Mouse (Mus musculus) midbrain, postnatal 0 days (tissue): ENCODE measurements around the gene Gm43518. TPM values are rescaled to one million over a fixed set of nuclear protein-coding genes. Genes with fewer than 3 reads are reported as not detected.

ENCODE experiments used
- ATAC-seq: fragments of 200-750 bp; cut with Nextera tagmentation; 2 replicates; pipeline ENCODE4 v1.8.0; 2017; ENCODE audit warnings: moderate number of reproducible peaks, mild to moderate bottlenecking, moderate TSS enrichment, moderate library complexity; ENCODE audit not compliant: low FRiP score
- DNase-seq: peaks from one replicate; pipeline ENCODE4 v3.0.0-alpha.2; 2015; ENCODE audit warnings: low spot score
- H3K27ac ChIP-seq: fragments of 300-500 bp; sonication (generic); 2 replicates; pipeline ENCODE4 v1.5.1; 2014; ENCODE audit warnings: low read depth, mild to moderate bottlenecking, low read length, mixed read lengths
- H3K27me3 ChIP-seq: fragments of 300-500 bp; sonication (generic); 2 replicates; pipeline ENCODE4 v1.6.1; 2014; ENCODE audit warnings: low read length, control low read depth, mixed read lengths; ENCODE audit not compliant: insufficient read depth
- H3K36me3 ChIP-seq: fragments of 300-500 bp; sonication (generic); 2 replicates; pipeline ENCODE4 v1.6.1; 2014; ENCODE audit warnings: low read length, control low read depth, mixed read lengths; ENCODE audit not compliant: insufficient read depth
- H3K4me1 ChIP-seq: fragments of 300-500 bp; sonication (generic); 2 replicates; pipeline ENCODE4 v1.6.1; 2014; ENCODE audit warnings: mild to moderate bottlenecking, control low read depth, antibody characterized with exemption, low read length, mixed read lengths; ENCODE audit not compliant: insufficient read depth
- H3K4me2 ChIP-seq: fragments of 300-500 bp; sonication (generic); 2 replicates; pipeline ENCODE4 v1.6.1; 2014; ENCODE audit warnings: low read depth, mild to moderate bottlenecking, low read length, mixed read lengths; ENCODE audit not compliant: poor library complexity, severe bottlenecking
- H3K4me3 ChIP-seq: fragments of 300-500 bp; sonication (generic); 2 replicates; pipeline ENCODE4 v1.5.1; 2014; ENCODE audit warnings: low read depth, mild to moderate bottlenecking, low read length, moderate library complexity
- H3K9ac ChIP-seq: fragments of 300-500 bp; sonication (generic); replicated peaks from 2 replicates; pipeline ENCODE4 v1.6.1; 2014; ENCODE audit warnings: mild to moderate bottlenecking, low read length, moderate library complexity, mixed read lengths; ENCODE audit not compliant: poor library complexity, severe bottlenecking
- H3K9me3 ChIP-seq: fragments of 300-500 bp; sonication (generic); 2 replicates; pipeline ENCODE4 v1.6.1; 2016; ENCODE audit warnings: low read length, control low read depth
- CTCF ChIP-seq: IDR thresholded peaks from 2 replicates; pipeline ENCODE4 v1.5.1; 2016; ENCODE audit warnings: antibody characterized with exemption, mild to moderate bottlenecking
- WGBS: fragments of 180-500 bp; shearing (Covaris S2); extraction: QIAGEN DNeasy Blood & Tissue Kit; methylation state at CpG from one replicate; pipeline ENCODE4 v1.1.7; 2014; 5-methylcytosine and 5-hydroxymethylcytosine counted together
- polyA plus RNA-seq: library from polyadenylated mRNA; unstranded; fragments of >200 nt; fragmentation: Nextera tagmentation; extraction: Ambion mirVana; gene quantifications from 2 replicates; pipeline ENCODE4 v1.2.1, GENCODE M21; 2015
- total RNA-seq: library from RNA; depleted of rRNA; stranded (reverse); fragments of >200 nt; gene quantifications from 2 replicates; pipeline ENCODE4 v1.2.3, GENCODE M21; 2014

The Gm43518 gene
- total and polyA plus RNA-seq, 2 experiments from 2014 or later, result 2.8 TPM; not detected in 1

DNA sequence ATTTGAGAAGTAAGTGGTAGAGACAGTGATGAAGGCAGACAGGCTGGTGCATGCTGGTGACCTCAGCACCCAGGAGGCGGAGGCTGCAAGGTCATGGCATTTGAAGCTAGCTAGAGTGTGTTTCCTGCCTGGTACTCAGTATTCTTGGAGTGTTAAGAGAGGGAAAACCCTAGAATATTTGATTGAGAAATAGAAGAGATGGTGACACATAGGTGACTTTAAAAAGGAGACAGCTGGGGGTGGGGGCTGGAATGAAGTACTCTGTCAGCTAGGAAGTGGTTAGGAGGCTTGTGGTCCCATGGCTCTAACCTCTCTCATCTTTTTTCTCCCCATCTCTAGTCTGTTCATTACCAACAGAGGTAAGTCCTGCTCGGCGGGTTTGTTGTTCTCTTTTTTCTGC lies 12.4 kb upstream of the Gm43518 start:
- no peak for DNase-seq
- no peaks in the 10 kb centered on the region for H3K4me1 ChIP-seq
- WGBS, result 92% methylated on average over 3 of the region's 3 CpGs
- no peak overlapping the region for H3K4me3 ChIP-seq
- peaks cover 35% of the 10 kb centered on the region for H3K36me3 ChIP-seq
- H3K9me3 ChIP-seq, result no peaks in the 10 kb centered on the region
- no peak overlapping the region for H3K9ac ChIP-seq
- no peak for ATAC-seq
- H3K4me2 ChIP-seq, result no peak overlapping the region
- H3K27me3 ChIP-seq, result no peaks in the 10 kb centered on the region
- TF ChIP-seq CTCF, result no peak
- no peak overlapping the region for H3K27ac ChIP-seq

GRCm38 (mm10) chr5:123922112-123922511 lies 5.1 kb upstream of the Gm43518 start:
- Histone ChIP-seq H3K4me2 (no peak overlapping the region), H3K27me3 (no peaks in the 10 kb centered on the region), H3K9me3 (no peaks in the 10 kb centered on the region), H3K4me3 (no peak overlapping the region), H3K4me1 (no peaks in the 10 kb centered on the region), H3K9ac (no peak overlapping the region), H3K27ac (no peak overlapping the region), H3K36me3 (peaks cover 68% of the 10 kb centered on the region)
- no peak for ATAC-seq
- WGBS, result 92% methylated on average over 6 of the region's 6 CpGs
- TF ChIP-seq CTCF, result no peak
- DNase-seq, result no peak

DNA sequence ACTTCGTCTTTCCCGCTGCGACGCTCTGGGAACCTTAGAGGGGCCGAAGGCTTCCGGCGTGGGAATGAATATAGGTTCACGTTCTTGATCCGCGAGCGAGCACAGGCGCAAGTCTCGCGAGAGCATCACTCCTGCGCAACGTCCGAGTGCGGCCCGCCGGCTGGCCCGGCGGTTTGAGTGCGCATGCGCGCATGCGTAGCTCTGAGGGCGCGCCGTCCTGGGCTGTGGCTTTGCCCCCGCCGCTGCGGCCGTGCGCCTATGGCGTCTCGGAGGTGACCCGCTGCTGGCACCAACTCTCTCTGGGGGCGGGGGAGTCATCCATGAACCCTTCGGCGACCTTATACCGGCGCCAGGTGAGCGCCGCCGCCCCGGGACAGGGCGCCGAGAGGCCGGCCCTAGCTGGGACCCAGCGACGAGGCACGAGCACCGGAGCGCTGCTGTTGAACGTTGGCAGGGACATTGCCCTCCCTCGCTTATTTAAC lies 3.3 kb downstream of the Gm43518 start, which contains the start of gene Ccdc62:
Gene Ccdc62, plus strand, starts transcription at position 172 of the 482 bp plus-strand sequence.
- peaks cover 14% of the 10 kb centered on the region for H3K36me3 ChIP-seq
- peak within 1 kb of the TSS; percentile 62 for H3K4me2 ChIP-seq
- no peaks in the 10 kb centered on the region for H3K27me3 ChIP-seq
- H3K4me3 ChIP-seq, result peak within 1 kb of the TSS; percentile 79
- peak within 1 kb of the TSS; percentile 76 for H3K27ac ChIP-seq
- DNase-seq (peak; percentile 98), ATAC-seq (peak; percentile 98)
- under 1% methylated on average over 56 of the region's 56 CpGs for WGBS
- TF ChIP-seq CTCF, result no peak
- H3K9me3 ChIP-seq, result no peaks in the 10 kb centered on the region
- peak within 1 kb of the TSS; percentile 88 for H3K9ac ChIP-seq
- H3K4me1 ChIP-seq, result 0 out of 2 replicates have a peak, but pooled peaks cover 2% of the 10 kb centered on the region

DNA sequence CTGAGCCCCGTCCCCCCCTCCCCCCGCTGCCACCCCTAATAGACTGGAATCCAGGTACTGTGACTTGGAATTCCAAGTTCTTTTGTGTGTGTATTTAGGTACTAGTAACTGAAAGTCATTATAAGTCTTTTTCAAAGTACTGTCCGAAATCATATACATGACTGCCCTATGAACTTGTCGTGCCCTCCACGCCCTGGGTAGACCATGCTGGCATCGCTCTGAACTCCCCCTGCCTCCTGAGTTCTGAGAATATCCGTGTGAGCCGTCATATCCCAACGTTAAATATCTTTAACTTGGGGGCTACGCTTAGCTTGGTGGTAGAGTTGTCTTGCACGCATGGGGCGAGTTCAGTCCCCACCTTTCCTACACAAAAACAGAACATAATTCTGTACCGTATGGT lies 3.9 kb downstream of the Gm43518 start:
- H3K27ac ChIP-seq, result peak overlapping the region; percentile 76; the same call in 1 of the 2 replicates
- ATAC-seq, result no peak
- WGBS, result 55% methylated on average over 13 of the region's 13 CpGs

GRCm38 (mm10) chr5:123932927-123933326 lies 5.7 kb downstream of the Gm43518 start:
- ATAC-seq (no peak), DNase-seq (no peak)
- H3K4me3 ChIP-seq, result no peak overlapping the region
- H3K36me3 ChIP-seq, result peaks cover 1% of the 10 kb centered on the region; the same call in 1 of the 2 replicates
- H3K4me2 ChIP-seq, result no peak overlapping the region
- no peak overlapping the region for H3K27ac ChIP-seq
- H3K4me1 ChIP-seq, result 0 out of 2 replicates have a peak, but pooled peaks cover 2% of the 10 kb centered on the region
- H3K9me3 ChIP-seq, result no peaks in the 10 kb centered on the region
- H3K27me3 ChIP-seq, result no peaks in the 10 kb centered on the region
- TF ChIP-seq CTCF, result peak; percentile 31
- no peak overlapping the region for H3K9ac ChIP-seq

More for the DNA sequence above, 3.9 kb downstream of the Gm43518 start:
- no peaks in the 10 kb centered on the region for H3K9me3 ChIP-seq
- DNase-seq, result no peak
- H3K4me2 ChIP-seq, result peak overlapping the region; percentile 62
- TF ChIP-seq CTCF, result no peak
- peaks cover 10% of the 10 kb centered on the region for H3K36me3 ChIP-seq
- peak overlapping the region; percentile 79 for H3K4me3 ChIP-seq
- peak overlapping the region; percentile 88 for H3K9ac ChIP-seq
- H3K27me3 ChIP-seq, result no peaks in the 10 kb centered on the region
- H3K4me1 ChIP-seq, result 0 out of 2 replicates have a peak, but pooled peaks cover 2% of the 10 kb centered on the region

DNA sequence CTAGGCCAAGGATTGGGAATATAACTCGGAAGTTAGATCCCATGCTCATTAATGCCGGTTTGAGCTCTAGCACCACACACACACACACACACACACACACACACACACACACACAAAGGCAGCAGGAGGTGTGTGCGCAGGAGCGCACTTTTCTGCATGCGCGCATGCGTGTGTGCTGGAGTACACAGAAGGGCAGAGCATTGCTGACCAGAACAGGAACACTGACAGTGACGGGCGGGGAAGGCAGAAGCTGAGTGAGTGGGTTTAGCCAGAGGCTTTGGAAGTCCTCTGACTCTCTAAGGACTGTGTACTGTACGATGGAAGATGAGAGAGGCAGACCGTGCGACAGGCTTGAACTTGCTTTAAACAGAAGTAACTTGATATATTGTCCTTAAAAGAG lies 6.3 kb downstream of the Gm43518 start:
- 85% methylated on average over 12 of the region's 12 CpGs for WGBS
- TF ChIP-seq CTCF, result no peak
- no peak overlapping the region for H3K27ac ChIP-seq
- H3K27me3 ChIP-seq, result no peaks in the 10 kb centered on the region
- H3K9ac ChIP-seq, result no peak overlapping the region
- ATAC-seq (no peak), DNase-seq (no peak)
- no peak overlapping the region for H3K4me3 ChIP-seq
- no peaks in the 10 kb centered on the region; the same call in 1 of the 2 replicates for H3K36me3 ChIP-seq
- H3K4me2 ChIP-seq, result no peak overlapping the region
- no peaks in the 10 kb centered on the region for H3K9me3 ChIP-seq
- H3K4me1 ChIP-seq, result 0 out of 2 replicates have a peak, but pooled peaks cover 2% of the 10 kb centered on the region
